Mouse (Mus musculus): Measurements from ENCODE around the gene Cplx2. TPM values are rescaled to one million over a fixed set of nuclear protein-coding genes. Genes with fewer than 3 reads are reported as not detected.

The Cplx2 gene
- polyA plus RNA-seq, 1 experiment: 5.9 TPM

DNA sequence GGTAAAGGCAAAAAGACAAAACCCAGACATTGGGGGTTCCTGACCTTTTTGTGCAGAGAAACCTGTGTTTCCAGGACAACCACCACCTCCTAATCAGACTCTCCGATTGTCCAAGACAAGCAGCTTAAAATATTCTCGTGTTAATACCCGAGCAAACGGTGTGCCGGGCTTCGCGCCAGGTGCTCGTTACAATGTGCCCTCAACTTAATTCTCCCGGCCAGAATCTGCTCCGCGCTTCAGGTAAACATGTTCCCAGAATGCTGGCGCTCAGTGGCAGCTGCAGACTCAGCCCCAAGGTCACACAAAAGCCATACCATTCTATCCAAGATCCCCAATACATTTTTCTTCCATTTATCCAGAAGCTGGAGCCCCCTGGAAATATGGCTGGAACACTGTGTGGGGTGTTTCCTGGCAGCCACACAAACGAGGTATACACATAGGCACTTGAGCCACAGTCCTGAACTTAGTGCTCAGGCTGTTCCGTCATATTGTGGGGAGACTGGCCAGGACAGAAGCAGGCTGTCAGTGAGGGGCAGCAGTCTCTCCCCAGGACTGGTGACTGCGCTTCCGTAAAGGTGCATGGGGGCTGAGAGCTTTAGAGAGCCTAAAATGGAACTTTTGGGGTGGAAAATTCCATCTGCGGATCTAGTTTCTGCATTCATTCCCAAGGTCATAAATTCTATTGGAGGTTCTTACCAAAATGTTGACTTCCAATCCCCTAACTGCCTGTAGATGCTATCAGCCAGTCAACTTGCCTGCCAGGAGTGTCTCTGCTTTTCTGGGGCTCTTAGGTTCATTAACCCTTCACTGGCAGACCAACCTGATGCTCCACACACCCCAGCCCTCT, 32.3 kb downstream of the Cplx2 start:
- peak; percentile 16 for DNase-seq (ENCODE audit: low read depth)

DNA sequence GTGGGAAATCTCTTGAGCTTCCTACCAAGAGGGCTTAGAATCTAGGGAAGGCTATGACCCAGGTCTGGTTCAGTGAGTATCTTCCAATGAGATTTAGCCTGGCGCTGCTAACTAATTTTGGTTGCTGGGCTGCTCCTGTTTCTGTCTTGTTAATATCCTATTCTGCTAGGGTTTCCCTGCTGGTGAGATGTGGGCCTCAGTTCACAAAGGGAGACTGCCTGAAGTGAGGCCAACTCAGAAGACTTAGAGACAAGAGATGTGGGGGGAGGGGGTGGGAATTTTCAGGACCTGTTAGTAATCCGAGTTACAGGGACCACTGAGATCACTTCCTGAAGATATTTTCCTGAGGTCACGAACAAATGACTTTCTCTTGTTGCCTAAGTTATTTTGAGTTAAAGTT, 33.1 kb downstream of the Cplx2 start:
- DNase-seq (ENCODE audit: low read depth): no peak

DNA sequence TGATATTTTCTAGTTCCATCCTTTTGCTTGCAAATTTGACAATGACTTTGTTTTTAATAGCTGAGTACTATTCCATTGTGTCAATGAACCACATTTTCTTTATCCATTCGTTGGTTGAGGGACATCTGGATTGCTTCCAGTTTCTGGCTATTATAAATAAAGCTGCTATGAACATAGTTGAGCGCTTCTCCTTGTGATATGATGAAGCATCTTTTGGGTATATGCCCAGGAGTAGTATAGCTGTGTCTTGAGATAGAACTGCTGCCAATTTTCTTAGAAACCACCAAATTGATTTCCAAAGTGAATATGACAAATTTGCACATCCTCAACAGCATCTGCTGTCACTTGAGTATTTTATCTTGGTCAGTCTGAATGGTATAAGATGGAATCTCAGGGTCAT, 34.7 kb downstream of the Cplx2 start:
- no peak for DNase-seq (ENCODE audit: low read depth)

DNA sequence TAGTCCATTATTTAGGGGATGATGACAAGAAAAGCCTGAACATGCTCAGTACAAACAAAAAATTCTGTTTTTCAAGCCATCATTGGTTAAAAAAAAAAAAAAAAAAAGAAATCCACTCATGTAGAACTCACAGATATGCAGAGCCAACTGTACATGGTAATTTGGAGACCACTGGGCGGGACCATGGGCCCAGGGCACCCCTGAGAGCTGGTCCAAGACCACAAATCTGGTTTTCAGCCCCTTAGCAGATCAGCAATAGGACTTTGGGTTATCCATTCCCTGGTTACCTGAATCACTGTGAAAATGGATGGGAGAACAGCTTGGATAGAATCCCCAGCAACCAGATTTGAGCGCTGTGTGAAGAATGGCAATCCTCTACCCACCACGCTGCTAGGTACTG, 40.5 kb downstream of the Cplx2 start:
- DNase-seq (ENCODE audit: low read depth): no peak

DNA sequence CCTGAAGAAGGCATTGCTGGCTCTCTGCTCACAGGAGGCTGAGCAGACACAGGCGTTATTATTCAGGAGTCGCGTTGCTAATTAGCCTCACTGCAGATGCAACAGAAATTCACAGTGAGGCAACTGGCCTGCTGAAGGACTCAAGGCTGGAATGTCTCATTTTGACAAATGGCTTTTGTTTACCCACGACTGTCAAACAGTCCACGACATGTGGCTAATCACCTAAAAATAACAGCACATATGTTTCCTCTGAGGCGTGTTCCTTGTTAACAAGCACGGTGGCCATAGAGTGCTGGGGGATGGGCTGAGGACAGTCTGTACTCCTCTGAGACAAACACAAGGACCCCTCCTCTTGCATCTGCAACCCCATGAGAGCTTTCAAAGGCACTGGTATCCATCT, 41.1 kb downstream of the Cplx2 start:
- no peak for DNase-seq (ENCODE audit: low read depth)

DNA sequence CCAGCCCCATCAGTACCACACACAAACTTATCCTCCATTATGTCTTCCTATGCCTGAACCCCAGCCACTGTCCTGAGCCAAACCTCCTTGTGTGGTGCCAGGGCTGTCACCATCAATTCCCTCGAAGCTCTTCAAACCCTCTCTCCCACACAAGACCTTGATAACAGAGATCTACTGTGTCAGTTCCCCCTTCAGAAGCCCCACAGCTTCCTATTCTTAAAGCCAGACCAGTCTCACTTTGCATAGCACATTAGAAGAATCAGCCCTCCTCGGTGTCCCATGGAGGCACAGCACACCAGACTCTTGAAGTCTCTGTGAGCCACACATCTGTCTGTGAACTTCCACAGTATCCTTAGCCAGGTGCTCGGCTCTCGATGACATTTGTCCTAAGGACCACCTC, 41.6 kb downstream of the Cplx2 start:
- DNase-seq (ENCODE audit: low read depth): no peak

DNA sequence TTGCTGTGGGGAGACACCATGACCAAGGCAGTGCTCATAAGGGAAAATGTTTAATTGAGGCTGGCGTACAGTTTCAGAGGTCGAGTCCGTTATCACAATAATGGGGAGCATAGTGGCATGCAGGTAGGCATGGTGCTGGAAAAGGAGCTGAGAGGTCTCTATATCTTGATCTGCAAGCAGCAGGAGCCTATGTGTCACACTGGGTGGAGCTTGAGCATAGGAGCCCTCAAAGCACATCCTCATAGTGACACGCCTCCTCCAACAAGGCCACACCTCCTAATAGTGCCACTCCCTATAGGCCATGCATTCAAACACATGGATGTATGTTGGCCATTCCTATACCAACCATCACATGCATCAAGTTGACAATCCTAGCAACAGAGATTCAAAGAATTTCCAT, 43.9 kb downstream of the Cplx2 start:
- no peak for DNase-seq (ENCODE audit: low read depth)

DNA sequence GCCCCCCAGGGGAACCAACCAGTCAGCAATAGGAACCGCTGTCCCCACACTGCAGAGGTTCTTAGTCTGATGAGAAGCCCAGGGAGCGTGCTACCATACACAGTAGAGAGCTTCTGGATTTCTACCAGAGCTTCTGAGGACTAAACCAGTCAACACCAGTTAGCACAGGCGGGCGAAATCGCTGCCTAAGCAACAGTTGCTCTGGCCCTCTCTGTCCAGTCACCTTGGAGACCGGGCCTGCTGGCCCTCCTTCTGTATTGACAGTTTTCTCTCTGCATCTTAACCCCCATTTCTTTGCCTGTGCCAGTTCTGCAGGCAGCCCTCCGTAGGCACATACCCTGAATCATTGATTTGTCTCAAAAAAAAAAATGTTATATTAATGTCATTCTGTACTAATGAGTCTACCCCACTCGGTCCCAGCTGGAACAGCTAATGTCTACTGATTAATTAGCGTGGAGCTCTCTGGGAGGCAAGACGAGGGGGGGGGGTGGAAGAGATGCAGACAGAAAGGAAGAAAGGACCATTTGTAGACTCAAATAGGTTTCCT, 47.7 kb downstream of the Cplx2 start:
- DNase-seq (ENCODE audit: low read depth): no peak

DNA sequence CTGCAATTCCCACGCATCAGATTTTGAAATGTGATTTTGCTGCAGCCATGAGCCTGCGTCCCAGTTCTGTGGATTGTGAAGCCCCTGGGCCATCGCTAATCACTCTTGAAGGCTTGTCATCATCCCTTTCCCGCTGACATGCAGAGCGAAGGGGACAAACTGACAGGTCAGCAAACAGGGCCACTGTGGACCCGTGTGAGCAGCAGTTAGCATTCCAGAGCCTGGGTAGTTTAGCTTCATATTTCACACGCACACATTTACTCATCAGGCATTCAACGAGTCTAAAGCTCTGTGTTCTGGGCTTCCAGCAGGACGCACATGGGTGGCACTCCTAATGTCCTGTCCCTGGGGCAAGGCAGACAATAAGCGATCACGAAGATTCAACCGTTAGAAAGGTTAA, 49.1 kb downstream of the Cplx2 start:
- no peak for DNase-seq (ENCODE audit: low read depth)

DNA sequence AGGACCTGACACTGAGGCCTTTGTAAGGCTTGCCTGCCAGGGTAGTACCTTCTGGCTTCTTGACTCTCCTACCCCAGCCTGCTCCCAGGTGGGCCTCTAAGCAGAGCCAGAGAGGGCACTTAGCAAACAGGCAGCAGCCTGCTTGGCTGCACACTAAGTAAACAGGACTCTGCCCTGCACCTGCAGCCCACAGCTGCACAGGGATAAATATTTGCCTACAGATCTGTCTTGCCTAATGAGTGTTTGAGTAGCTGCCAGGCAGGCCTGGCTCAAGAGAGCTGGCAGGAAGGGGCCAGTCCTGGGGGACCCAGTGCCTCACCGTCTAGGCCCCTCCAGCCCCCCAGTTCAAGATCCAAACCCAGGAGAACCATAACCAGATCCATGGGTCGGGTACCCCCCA, 54.1 kb downstream of the Cplx2 start:
- DNase-seq (ENCODE audit: low read depth): no peak

DNA sequence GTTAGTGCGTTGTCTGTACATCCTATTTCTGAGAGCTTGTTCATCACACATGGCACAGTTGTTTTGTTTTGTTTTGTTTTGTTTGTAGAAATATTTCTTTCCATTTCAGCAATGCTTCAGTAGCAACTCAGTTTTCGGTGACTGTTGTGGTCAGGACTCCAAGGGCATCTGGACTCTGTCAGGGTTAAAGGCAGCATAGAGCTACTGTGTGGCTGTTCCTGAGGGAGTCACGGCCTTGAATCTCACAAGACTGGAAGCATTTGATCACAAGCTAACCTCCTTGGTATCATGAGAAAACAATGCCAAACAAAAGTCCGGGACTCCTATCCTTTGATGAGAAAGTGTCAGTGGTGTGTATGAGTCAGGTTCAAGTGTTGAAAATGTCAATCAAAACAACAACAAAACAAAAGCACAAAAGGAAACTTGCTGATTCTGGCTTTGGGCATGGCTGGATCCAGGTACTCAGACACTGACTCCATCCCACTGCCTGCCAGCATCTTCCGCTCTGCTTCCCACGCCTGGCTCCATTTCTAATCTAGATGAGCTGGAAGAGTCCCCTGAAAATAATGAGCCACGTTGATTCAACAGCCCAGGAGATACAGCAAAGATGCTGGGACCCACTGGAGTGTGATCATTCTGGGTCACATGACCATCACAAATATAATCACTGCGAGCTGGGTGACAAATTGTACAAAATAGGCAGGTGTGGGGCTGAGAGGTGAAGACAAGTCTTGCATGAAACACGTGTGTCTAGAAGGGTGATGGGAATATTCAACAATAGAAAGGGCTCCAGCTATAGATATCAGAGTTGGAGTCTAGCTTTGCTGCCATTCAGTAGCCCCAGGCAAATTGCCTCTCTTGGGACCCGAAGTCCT, 55.9 kb downstream of the Cplx2 start:
- DNase-seq (ENCODE audit: low read depth): no peak

DNA sequence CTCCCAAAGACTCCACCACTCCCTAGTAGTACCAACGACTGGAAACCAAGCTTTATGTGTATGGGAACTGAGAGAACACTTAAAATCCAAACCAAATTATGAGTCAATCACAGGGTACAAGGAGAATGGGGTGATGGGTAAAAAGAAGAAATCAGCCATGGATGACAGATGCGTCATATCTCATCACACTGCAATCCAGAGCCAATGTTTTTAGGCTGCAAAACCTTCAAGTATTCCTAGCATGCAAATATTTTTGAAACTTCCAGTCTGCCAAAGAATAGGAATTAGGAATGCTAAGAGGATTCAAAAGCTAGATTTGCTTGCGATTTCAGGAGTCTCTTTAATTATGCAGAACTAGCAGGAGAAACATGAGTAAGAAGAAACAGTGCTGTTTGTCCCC, 57.6 kb downstream of the Cplx2 start:
- no peak for DNase-seq (ENCODE audit: low read depth)

DNA sequence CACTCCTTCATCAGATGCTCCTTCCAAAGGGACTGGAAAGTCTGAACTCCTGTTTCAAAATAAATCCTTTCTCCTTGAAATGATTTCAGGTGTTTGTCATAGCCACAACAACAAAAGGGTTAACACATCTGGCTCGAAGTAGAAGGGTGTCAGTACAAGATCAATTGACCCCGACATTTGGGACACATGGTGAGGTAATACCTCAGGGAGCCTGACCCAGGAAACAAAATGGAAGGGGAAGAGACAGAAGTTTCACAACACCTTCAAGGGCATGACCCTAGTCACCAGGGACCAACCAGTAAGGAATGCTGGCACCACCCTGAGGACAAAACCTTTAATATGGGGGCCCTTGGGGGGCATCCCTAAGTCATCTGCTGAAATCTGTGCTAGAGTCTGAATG, 58.9 kb downstream of the Cplx2 start:
- DNase-seq (ENCODE audit: low read depth): no peak

DNA sequence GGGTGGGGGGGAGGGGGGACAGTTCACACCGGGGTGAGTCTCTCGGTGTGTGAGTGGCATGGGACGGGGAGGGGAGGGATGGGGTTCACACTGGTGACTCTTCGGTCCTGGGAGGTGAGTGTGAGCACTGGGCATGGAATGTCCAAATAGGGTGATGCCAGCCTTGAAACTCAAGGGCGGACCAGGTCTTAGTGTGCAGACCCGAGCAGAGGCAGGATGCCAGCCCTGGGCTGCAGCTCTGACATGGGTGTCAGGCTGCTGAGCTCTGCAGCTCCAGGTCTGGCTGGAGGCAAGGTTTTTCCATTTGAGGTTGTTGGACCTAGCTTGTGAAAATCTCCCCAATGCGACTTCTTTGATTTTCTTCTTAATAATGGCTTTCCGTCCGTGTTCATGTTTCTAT, 60.0 kb downstream of the Cplx2 start:
- DNase-seq (ENCODE audit: low read depth): no peak

Other genes starting within 250 kb of the Cplx2 start
- 1.3 and 1.6 TPM in 2 replicates for gene Hrh2, start 179.2 kb upstream of the Cplx2 start, polyA plus RNA-seq (2012; rRNA removed)
- 21.6 and 30.9 TPM in 2 replicates for gene Thoc3, start 97.5 kb downstream of the Cplx2 start, polyA plus RNA-seq (2012; rRNA removed)
- gene Simc1, start 132.4 kb downstream of the Cplx2 start, polyA plus RNA-seq (2012; rRNA removed): 11.6 and 14.0 TPM in 2 replicates
- gene 4833439L19Rik, start 194.1 kb downstream of the Cplx2 start, polyA plus RNA-seq (2012; rRNA removed): 151 and 158 TPM in 2 replicates
- 19.9 and 21.4 TPM in 2 replicates for gene Arl10, start 203.7 kb downstream of the Cplx2 start, polyA plus RNA-seq (2012; rRNA removed)
- gene Nop16, start 218.7 kb downstream of the Cplx2 start, polyA plus RNA-seq (2012; rRNA removed): 9.0 and 10.0 TPM in 2 replicates
- 119 and 123 TPM in 2 replicates for gene Higd2a, start 218.9 kb downstream of the Cplx2 start, polyA plus RNA-seq (2012; rRNA removed)
- 45.1 and 46.0 TPM in 2 replicates for gene Cltb, start 240.0 kb downstream of the Cplx2 start, polyA plus RNA-seq (2012; rRNA removed)